Mouse (Mus musculus): ENCODE results near the gene Pate1. TPM values are rescaled to one million over a fixed set of nuclear protein-coding genes. Genes with fewer than 3 reads are reported as not detected.

Gene Pate1
- total RNA-seq (2021), result not detected
- long read RNA-seq, experiment 1, result 0 reads
- long read RNA-seq, experiment 2, result 0 reads

DNA sequence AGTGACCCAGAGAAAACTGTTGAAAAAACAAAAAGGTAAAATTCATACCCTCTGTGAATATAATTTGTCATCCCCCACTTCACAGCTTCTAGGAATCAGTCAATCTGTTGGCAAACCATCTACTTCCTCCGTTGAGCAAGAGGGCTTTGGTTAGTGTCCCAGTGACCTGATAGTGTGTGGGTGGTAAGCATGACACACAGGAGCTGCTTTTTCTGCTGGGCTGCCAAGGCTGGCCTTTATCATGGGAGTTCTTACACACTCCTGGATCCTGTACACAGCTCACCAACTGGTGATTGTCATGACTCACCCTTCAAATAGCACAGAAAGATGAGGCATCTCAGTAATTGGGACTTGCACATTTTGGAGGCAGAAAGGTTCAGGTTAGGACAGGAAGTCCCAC is at the start of gene Pate1:
TSS of gene Pate1 (minus strand) at position 378 of the 400 bp plus-strand sequence.
- intact Hi-C loops (cut with DNase I), result no loop called here

DNA sequence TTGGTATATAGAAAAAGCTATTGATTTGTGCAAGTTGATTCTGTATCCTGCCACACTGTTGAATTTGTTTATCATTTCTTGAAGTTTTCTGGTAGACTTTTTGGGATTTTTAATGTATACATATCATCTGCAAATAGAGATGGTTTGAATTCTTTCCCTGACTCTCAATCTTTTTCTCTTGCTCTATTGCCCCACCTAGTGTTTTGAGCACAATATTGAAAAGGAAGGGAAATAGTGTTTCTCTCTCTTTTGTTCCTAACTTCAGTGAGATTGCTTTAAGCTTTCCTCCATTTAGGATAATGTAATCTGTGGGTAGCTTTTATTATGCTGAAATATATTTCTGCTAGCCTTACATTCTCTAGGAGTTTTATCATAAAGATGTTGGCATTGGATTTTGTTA is 20.1 kb upstream of the Pate1 start:
- intact Hi-C loops (cut with DNase I), result no loop called here
- no peak for DNase-seq

More for the DNA sequence above, at the start of gene Pate1:
- DNase-seq, result no peak

DNA sequence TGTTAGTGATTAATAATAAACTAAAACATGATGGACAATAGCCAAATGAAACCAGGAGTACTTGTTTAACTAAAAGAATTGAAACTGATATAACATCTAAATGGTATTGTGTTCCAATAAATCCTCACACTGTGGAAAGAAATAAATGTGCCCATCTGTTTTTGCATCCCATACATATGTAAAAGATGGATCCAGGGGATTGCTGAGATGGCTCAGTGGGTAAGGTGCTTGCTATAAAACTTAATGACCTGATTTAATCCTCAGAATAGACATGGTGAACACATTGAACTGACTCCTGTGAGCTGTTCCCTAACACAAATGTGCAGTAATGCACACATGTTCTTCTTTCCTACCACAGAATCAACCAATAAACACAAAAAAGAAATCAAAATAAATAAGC is 4.7 kb upstream of the Pate1 start:
- intact Hi-C loops (cut with DNase I), result no loop called here
- DNase-seq, result no peak

DNA sequence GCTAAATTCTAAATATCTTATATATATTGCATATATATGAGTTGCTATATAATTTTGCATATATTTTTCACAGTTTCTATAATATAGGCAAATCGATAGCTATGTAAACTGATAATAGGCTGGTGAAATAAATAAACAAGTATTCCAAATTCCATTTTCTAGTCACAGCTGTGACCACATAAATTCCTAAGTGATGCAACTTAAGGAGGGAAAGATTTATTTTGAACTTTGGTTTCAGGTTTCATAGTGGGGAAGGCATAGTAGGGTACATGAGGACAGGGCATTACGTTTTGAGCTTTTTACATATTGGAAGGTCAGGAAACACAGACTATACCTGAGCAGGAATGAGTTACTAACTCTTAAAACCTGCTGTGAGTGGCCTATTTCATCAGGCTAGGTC is 13.6 kb downstream of the Pate1 start:
- no peak for DNase-seq
- intact Hi-C loops (cut with DNase I), result no loop called here

DNA sequence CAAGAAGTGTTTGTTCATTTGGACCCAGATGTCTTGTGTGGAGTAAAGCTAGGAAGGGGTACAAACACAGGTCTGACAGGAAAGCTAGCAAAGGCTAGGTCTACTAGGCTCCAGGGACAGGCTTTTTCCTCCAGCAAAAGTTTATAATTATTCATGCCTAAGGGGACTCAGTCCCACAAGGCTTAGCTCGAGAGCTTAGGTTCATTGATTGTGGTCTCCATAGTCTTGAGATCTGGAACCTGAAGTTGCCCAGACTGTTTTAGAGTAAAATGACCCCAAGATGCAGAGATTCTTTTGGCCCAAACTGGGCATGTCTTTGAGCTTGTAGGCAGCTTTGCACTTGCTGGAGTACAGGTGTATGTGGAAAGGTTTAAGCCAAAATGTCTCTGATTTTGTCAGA is 39.1 kb downstream of the Pate1 start, which contains the start of gene Pate3:
TSS of gene Pate3 (minus strand) at position 101 of the 400 bp plus-strand sequence.
- DNase-seq, result no peak
- intact Hi-C loops (cut with DNase I), result no loop called here

Other genes starting within 250 kb of the Pate1 start
- gene Gm1113, start 169.1 kb downstream of the Pate1 start, total RNA-seq (2021), result not detected
- not detected for gene Ddx25, start 128.9 kb downstream of the Pate1 start, total RNA-seq (2021)
- gene Pus3, start 128.8 kb downstream of the Pate1 start, total RNA-seq (2021), result 1 to 10 TPM; 6.8 to 8.5 TPM
- gene Pate2, start 117.1 kb downstream of the Pate1 start, total RNA-seq (2021), result not detected
- under 1 TPM; 0.94 to 0.99 TPM for gene Hyls1, start 117.0 kb downstream of the Pate1 start, total RNA-seq (2021)
- not detected for gene Pate4, start 75.4 kb downstream of the Pate1 start, total RNA-seq (2021)
- gene Pate3, start 39.2 kb downstream of the Pate1 start, total RNA-seq (2021), result not detected
- not detected for gene Gm17677, start 53.7 kb upstream of the Pate1 start, total RNA-seq (2021)
- gene Gm17727, start 90.7 kb upstream of the Pate1 start, total RNA-seq (2021), result not detected
- not detected for gene Gm27235, start 102.7 kb upstream of the Pate1 start, total RNA-seq (2021)
- gene D730048I06Rik, start 102.7 kb upstream of the Pate1 start, total RNA-seq (2021), result not detected
- not detected for gene 9230110F15Rik, start 156.8 kb upstream of the Pate1 start, total RNA-seq (2021)
- gene 9230113P08Rik, start 221.0 kb upstream of the Pate1 start, total RNA-seq (2021), result not detected

Measured in gastrocnemius, postnatal 36 days (tissue).